Mouse (Mus musculus) MEL (cell line): ENCODE measurements around the gene Mdga1. TPM values are rescaled to one million over a fixed set of nuclear protein-coding genes. Genes with fewer than 3 reads are reported as not detected.

ENCODE experiments used
- DNase-seq: peaks from one replicate; pipeline ENCODE4 v3.0.0; 2011; ENCODE audit warnings: low read depth, low spot score
- H3K27ac ChIP-seq: 2 replicates; pipeline ENCODE4 v1.5.1; 2012; ENCODE audit warnings: low read depth, mild to moderate bottlenecking, control low read depth, low read length, moderate library complexity; ENCODE audit not compliant: control insufficient read depth
- H3K27me3 ChIP-seq, 2 experiments: fragments of 150-350 bp in 1 of 2; sonication (generic) in 1 of 2; 2 replicates each; pipeline ENCODE4 v1.6.1; 2012; ENCODE audit warnings: low read length in 2 of 2, mild to moderate bottlenecking in 2 of 2, improper control_type of control experiment in 1 of 2, moderate library complexity in 1 of 2; ENCODE audit not compliant: insufficient read depth in 2 of 2, control insufficient read depth in 1 of 2
- H3K36me3 ChIP-seq, 2 experiments: 2 replicates each; pipeline ENCODE4 v1.6.1; 2012 to 2014; ENCODE audit warnings: low read length in 2 of 2, improper control_type of control experiment in 1 of 2, inconsistent platforms in 1 of 2, mild to moderate bottlenecking in 1 of 2; ENCODE audit not compliant: insufficient read depth in 2 of 2, control insufficient read depth in 1 of 2
- H3K4me1 ChIP-seq, 2 experiments: fragments of 150-350 bp in 1 of 2; sonication (generic) in 1 of 2; 2 replicates each; pipeline ENCODE4 v1.6.1; 2012; ENCODE audit warnings: low read length in 2 of 2, improper control_type of control experiment in 1 of 2, mild to moderate bottlenecking in 1 of 2; ENCODE audit not compliant: insufficient read depth in 2 of 2, control insufficient read depth in 1 of 2
- H3K4me3 ChIP-seq, 2 experiments: fragments of 150-350 bp in 1 of 2; sonication (generic) in 1 of 2; 2 replicates each; pipeline ENCODE4 v1.5.1; 2012; ENCODE audit warnings: low read depth in 2 of 2, low read length in 2 of 2, mild to moderate bottlenecking in 2 of 2, moderate library complexity in 2 of 2, control low read depth in 1 of 2, improper control_type of control experiment in 1 of 2; ENCODE audit not compliant: control insufficient read depth in 1 of 2, insufficient read depth in 1 of 2
- H3K79me2 ChIP-seq: 2 replicates; pipeline ENCODE4 v1.6.1; 2012; ENCODE audit warnings: mild to moderate bottlenecking, low read length, moderate library complexity; ENCODE audit not compliant: control insufficient read depth, poor library complexity, insufficient read depth
- H3K9ac ChIP-seq: 2 replicates; pipeline ENCODE4 v1.6.1; 2012; ENCODE audit warnings: low read depth, mild to moderate bottlenecking, control low read depth, low read length, moderate library complexity; ENCODE audit not compliant: control insufficient read depth, poor library complexity, severe bottlenecking
- H3K9me3 ChIP-seq: fragments of 150-350 bp; sonication (generic); replicated peaks from 2 replicates; pipeline ENCODE4 v1.6.1; 2012; ENCODE audit warnings: mild to moderate bottlenecking, low read length, improper control_type of control experiment, moderate library complexity; ENCODE audit not compliant: insufficient read depth
- BHLHE40 ChIP-seq: IDR thresholded peaks from 2 replicates; pipeline ENCODE4 v1.6.1; 2012; ENCODE audit warnings: low read depth, mild to moderate bottlenecking, inconsistent platforms, low read length, improper control_type of control experiment, borderline replicate concordance
- E2F4 ChIP-seq: IDR thresholded peaks from 2 replicates; pipeline ENCODE4 v1.6.1; 2011; ENCODE audit warnings: low read depth, low read length, improper control_type of control experiment, borderline replicate concordance
- ELF1 ChIP-seq: IDR thresholded peaks from 2 replicates; pipeline ENCODE4 v1.6.1; 2014; ENCODE audit warnings: low read depth, mild to moderate bottlenecking, inconsistent platforms, low read length, improper control_type of control experiment, moderate library complexity
- JUND ChIP-seq: IDR thresholded peaks from 2 replicates; pipeline ENCODE4 v1.6.1; 2011; ENCODE audit warnings: low read depth, mild to moderate bottlenecking, improper control_type of control experiment, low read length
- KAT2A ChIP-seq: conservative IDR thresholded peaks from 2 replicates; pipeline ENCODE4 v1.6.1; 2012; ENCODE audit warnings: low read depth, low read length, improper control_type of control experiment, inconsistent platforms
- MAFK ChIP-seq: IDR thresholded peaks from 2 replicates; pipeline ENCODE4 v1.6.1; 2011; ENCODE audit warnings: low read depth, mild to moderate bottlenecking, low read length, improper control_type of control experiment, borderline replicate concordance
- MAX ChIP-seq: IDR thresholded peaks from 2 replicates; pipeline ENCODE4 v1.6.1; 2011; ENCODE audit warnings: low read length, improper control_type of control experiment
- MAZ ChIP-seq: IDR thresholded peaks from 2 replicates; pipeline ENCODE4 v1.6.1; 2012; ENCODE audit warnings: low read depth, mild to moderate bottlenecking, inconsistent platforms, low read length, improper control_type of control experiment
- MEF2A ChIP-seq: IDR thresholded peaks from 2 replicates; pipeline ENCODE4 v1.6.1; 2014; ENCODE audit warnings: low read depth, mild to moderate bottlenecking, inconsistent platforms, low read length, improper control_type of control experiment; ENCODE audit not compliant: poor library complexity, insufficient replicate concordance, severe bottlenecking; ENCODE audit errors: extremely low read depth
- MYC ChIP-seq: IDR thresholded peaks from 2 replicates; pipeline ENCODE4 v1.6.1; 2011; ENCODE audit warnings: low read depth, mild to moderate bottlenecking, low read length, improper control_type of control experiment, moderate library complexity
- NELFE ChIP-seq: IDR thresholded peaks from 2 replicates; pipeline ENCODE4 v1.6.1; 2011; ENCODE audit warnings: low read depth, low read length, improper control_type of control experiment
- POLR2A ChIP-seq, 2 experiments: IDR thresholded peaks; 2 replicates each; pipeline ENCODE4 v1.6.1; 2011 to 2012; ENCODE audit warnings: low read length in 2 of 2, mild to moderate bottlenecking in 2 of 2, control low read depth in 1 of 2, improper control_type of control experiment in 1 of 2, low read depth in 1 of 2, moderate library complexity in 1 of 2; ENCODE audit not compliant: control insufficient read depth in 1 of 2, insufficient read depth in 1 of 2, poor library complexity in 1 of 2
- TAL1 ChIP-seq: IDR thresholded peaks from 2 replicates; pipeline ENCODE4 v1.6.1; 2012; ENCODE audit warnings: mild to moderate bottlenecking, inconsistent platforms, low read length, moderate library complexity, mixed read lengths
- TBP ChIP-seq: IDR thresholded peaks from 2 replicates; pipeline ENCODE4 v1.8.0; 2011; ENCODE audit warnings: low read depth, low read length, improper control_type of control experiment
- TCF12 ChIP-seq: IDR thresholded peaks from 2 replicates; pipeline ENCODE4 v1.6.1; 2014; ENCODE audit warnings: low read depth, mild to moderate bottlenecking, inconsistent platforms, low read length, improper control_type of control experiment, moderate library complexity
- USF1 ChIP-seq: IDR thresholded peaks from 2 replicates; pipeline ENCODE4 v1.6.1; 2014; ENCODE audit warnings: low read depth, mild to moderate bottlenecking, inconsistent platforms, low read length, improper control_type of control experiment, moderate library complexity
- ZC3H11A ChIP-seq: IDR thresholded peaks from 2 replicates; pipeline ENCODE4 v1.6.1; 2012; ENCODE audit warnings: low read depth, mild to moderate bottlenecking, inconsistent platforms, low read length, improper control_type of control experiment
- ZKSCAN1 ChIP-seq: IDR thresholded peaks from 2 replicates; pipeline ENCODE4 v1.6.1; 2012; ENCODE audit warnings: low read depth, mild to moderate bottlenecking, inconsistent platforms, low read length, improper control_type of control experiment, moderate library complexity
- ZMIZ1 ChIP-seq: IDR thresholded peaks from 2 replicates; pipeline ENCODE4 v1.6.1; 2012; ENCODE audit warnings: low read depth, mild to moderate bottlenecking, inconsistent platforms, low read length, improper control_type of control experiment, moderate library complexity
- ZNF384 ChIP-seq: IDR thresholded peaks from 2 replicates; pipeline ENCODE4 v1.6.1; 2012; ENCODE audit warnings: low read depth, mild to moderate bottlenecking, inconsistent platforms, low read length, improper control_type of control experiment
- polyA plus RNA-seq, 2 experiments: library from polyadenylated mRNA; stranded (reverse) in 1 of 2; unstranded in 1 of 2; fragments of >175 nt in 1 of 2; fragments of >200 nt in 1 of 2; gene quantifications; 2 replicates each; pipeline versions ENCODE4 v1.2.1 to v1.2.4; 2012; ENCODE audit warnings: low replicate concordance in 2 of 2, low read depth in 1 of 2; ENCODE audit not compliant: insufficient read length in 2 of 2, insufficient read depth in 1 of 2, missing spikeins in 1 of 2
- total RNA-seq: library from RNA; depleted of rRNA; stranded (reverse); fragments of 300-350 nt; gene quantifications from 2 replicates; pipeline ENCODE4 v1.2.3, GENCODE M21; 2012

Gene Mdga1
- total and polyA plus RNA-seq, 3 experiments, result 0.27 to 2.3 TPM; not detected in 1

GRCm38 (mm10) chr17:29838029-29838428 lies 131.9 kb downstream of the Mdga1 start:
- H3K4me1 ChIP-seq, result peaks cover 0 to 4% of the 10 kb centered on the region in 2 experiments; a peak in 2 of 4 replicates
- no peak overlapping the region for H3K9ac ChIP-seq
- no peaks in the 10 kb centered on the region for H3K79me2 ChIP-seq
- H3K4me3 ChIP-seq, result no peak overlapping the region
- no peaks in the 10 kb centered on the region; a peak in 1 of 4 replicates for H3K36me3 ChIP-seq
- H3K27me3 ChIP-seq, result no peaks in the 10 kb centered on the region
- DNase-seq, result no peak
- no peaks in the 10 kb centered on the region for H3K9me3 ChIP-seq
- no peak overlapping the region for H3K27ac ChIP-seq
- TF ChIP-seq MAX, result no peak
- no peak for TF ChIP-seq TCF12
- no peak for TF ChIP-seq USF1
- TF ChIP-seq E2F4, result no peak
- no peak for TF ChIP-seq ELF1
- no peak for TF ChIP-seq ZKSCAN1
- no peak for TF ChIP-seq MAFK

- H3K4me3 ChIP-seq, result no peak overlapping the region
- H3K9ac ChIP-seq, result no peak overlapping the region
- no peaks in the 10 kb centered on the region for H3K27me3 ChIP-seq
- H3K36me3 ChIP-seq, result no peaks in the 10 kb centered on the region; a peak in 1 of 4 replicates
- peaks cover 0 to 2% of the 10 kb centered on the region in 2 experiments; a peak in 2 of 4 replicates for H3K4me1 ChIP-seq
- DNase-seq, result peak; percentile 39
- H3K79me2 ChIP-seq, result no peaks in the 10 kb centered on the region
- TF ChIP-seq TBP (no peak), MAZ (no peak), NELFE (no peak), MYC (no peak), ZMIZ1 (no peak)
- H3K27ac ChIP-seq, result no peak overlapping the region
- H3K9me3 ChIP-seq, result no peaks in the 10 kb centered on the region
Measured at GRCm38 (mm10) chr17:29837441-29837840, 132.4 kb downstream of the Mdga1 start.

- no peak overlapping the region for H3K4me3 ChIP-seq
- H3K27me3 ChIP-seq, result no peaks in the 10 kb centered on the region; a peak in 1 of 4 replicates
- no peak for DNase-seq
- H3K36me3 ChIP-seq, result no peaks in the 10 kb centered on the region
- TF ChIP-seq MAFK, result no peak
- TF ChIP-seq KAT2A, result no peak
- TF ChIP-seq TAL1, result no peak
- no peak for TF ChIP-seq ZC3H11A
- TF ChIP-seq ZNF384, result no peak
- TF ChIP-seq ELF1, result no peak
- no peak for TF ChIP-seq TBP
- no peak for TF ChIP-seq BHLHE40
- TF ChIP-seq MEF2A, result no peak
- TF ChIP-seq ZKSCAN1, result no peak
- no peak for TF ChIP-seq JUND
- TF ChIP-seq POLR2A (IDR thresholded peaks at IDR 0.05; ENCODE audit: control insufficient read depth in 1 of 2, insufficient read depth in 1 of 2, low read depth in 1 of 2, low read length in 2 of 2, poor library complexity in 1 of 2), result no peak
- H3K4me1 ChIP-seq, result no peaks in the 10 kb centered on the region; a peak in 1 of 4 replicates
- no peaks in the 10 kb centered on the region for H3K9me3 ChIP-seq
- H3K9ac ChIP-seq, result no peak overlapping the region
- no peak overlapping the region for H3K27ac ChIP-seq
- no peaks in the 10 kb centered on the region for H3K79me2 ChIP-seq
Measured at GRCm38 (mm10) chr17:29834768-29835167, 135.1 kb downstream of the Mdga1 start.
